Mouse (Mus musculus) neutrophil, adult 65 days (primary cell): Measurements from ENCODE around the gene Olfr1056. TPM values are rescaled to one million over a fixed set of nuclear protein-coding genes. Genes with fewer than 3 reads are reported as not detected.

Experiments used
- total RNA-seq: library from RNA; stranded (reverse); gene quantifications from 2 replicates; pipeline ENCODE4 v1.2.4, GENCODE M21; 2023

Olfr1056 gene
- not detected in 2 replicates for total RNA-seq

DNA sequence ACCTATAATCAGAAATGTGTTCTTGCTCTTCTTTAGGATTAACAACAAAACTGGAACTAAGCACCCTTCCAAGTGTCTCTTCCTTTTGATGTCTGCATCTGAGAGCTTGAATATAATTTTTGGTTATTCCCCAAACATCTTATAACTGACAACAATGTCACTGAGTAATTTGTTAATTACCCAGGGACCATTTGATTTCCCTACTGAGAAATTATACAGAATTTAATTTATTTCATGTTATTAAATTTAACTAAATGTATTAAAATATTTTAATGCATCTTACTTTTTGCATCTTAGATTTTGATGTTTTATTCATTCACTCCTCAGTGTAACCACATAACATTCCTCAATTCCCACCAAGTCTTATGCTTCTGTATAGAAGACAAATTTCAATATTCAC lies at the start of gene Olfr1056:
Gene Olfr1056 (minus strand): TSS at position 101 of the 400 bp plus-strand sequence.

DNA sequence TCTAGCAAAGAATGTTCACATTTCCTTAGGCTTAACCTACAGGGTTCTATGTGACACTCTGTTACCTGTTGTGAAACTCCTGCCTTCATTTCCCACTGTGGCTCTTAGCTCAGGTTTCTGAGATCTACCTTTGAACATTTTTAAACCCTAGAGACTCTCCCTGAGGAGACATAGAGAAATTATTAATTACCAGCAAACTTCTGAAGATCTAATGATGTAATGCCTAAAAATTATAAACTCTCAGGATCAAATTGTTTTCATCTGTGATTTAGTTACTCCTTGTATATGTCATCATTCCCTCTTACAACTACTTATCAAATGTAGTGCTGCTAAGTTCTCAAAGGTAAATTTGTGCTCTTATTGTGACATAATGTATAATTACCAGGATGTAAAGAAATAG lies 26.2 kb upstream of the Olfr1056 start, which contains the start of gene Olfr1058:
Gene Olfr1058 (minus strand): TSS at position 101 of the 400 bp plus-strand sequence.

DNA sequence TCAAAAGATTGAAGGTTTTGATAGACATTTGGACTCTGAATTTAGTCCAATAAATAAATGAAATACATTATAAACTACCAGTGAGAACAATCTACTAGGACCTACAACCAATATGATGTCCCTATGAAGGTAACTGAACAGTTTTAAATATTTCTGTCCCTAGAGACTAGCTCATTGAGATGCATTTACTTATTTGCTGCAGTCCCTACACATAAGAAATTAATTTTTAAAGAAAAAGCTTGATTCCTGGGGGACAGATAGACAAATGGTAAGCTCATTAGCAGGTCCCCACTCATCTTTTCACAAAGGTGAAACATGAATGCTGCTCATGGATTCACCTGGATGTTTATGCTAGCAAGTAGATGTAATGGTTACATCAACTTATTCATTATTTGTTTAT lies 16.0 kb upstream of the Olfr1056 start, which contains the start of gene Olfr1057:
Gene Olfr1057 (minus strand): TSS at position 101 of the 400 bp plus-strand sequence.

DNA sequence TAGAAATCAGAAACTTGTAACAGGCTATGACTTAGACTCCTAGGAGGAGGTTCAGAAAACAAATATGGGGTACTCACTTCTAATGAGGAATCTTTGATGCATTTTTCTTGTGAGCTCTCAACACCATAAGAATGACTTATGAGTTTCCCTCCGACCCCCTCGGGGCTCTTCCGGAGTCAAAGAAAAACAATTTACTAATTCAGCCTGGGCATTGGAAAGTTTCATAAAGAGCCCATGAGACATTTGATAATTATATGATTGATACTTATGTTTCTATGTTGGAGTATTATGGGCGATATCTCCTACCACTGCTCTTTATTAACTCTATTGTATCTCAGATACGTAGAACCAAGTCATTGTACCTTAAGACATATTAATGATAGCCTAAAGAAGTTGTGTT lies 12.1 kb downstream of the Olfr1056 start, which contains the start of gene Olfr1055:
Gene Olfr1055 (minus strand): TSS at position 101 of the 400 bp plus-strand sequence.

DNA sequence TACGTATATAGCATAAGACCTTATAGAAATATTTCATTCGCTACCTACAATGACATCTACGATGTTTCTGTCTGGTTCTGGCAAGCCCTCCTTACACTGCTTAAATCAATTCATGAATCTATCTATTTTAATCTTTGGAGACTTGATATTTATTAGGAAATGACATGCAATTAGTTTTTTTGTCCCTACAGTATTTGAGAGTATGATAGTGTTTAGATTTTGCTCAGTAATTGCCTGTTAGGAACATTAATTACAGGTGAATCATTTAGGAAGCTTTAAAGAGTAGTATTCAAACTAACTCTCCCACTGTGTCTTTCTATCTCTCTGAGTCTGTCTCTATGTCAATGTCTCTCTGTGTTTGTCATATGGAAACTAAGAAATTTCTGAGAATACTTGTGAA lies 26.9 kb downstream of the Olfr1056 start, which contains the start of gene Olfr1054:
Gene Olfr1054 (minus strand): TSS at position 101 of the 400 bp plus-strand sequence.

DNA sequence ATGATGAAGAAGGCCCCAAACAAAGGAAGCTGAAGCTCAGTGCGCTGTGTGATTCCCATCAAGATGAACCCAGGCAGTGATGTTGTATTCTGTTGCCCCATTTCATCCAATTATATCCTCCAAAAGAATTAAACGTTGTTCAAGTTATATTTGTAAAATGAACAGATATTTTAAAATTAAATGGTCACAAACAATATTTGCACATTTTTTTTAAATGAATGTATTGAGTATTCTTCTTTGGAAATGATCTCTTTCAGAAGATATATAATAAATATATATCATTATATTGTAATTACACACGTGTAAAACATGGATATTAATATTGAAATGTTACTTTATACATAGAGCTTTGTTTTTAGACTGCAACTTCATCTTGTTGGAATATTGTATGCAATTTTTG lies 47.1 kb downstream of the Olfr1056 start, which contains the start of gene Olfr1053:
Gene Olfr1053 (minus strand): TSS at position 101 of the 400 bp plus-strand sequence.

Other genes starting within 250 kb of the Olfr1056 start
- gene Olfr1039, start 226.5 kb downstream of the Olfr1056 start, total RNA-seq = not detected in 2 replicates
- gene Olfr1040, start 215.7 kb downstream of the Olfr1056 start, total RNA-seq = not detected in 2 replicates
- not detected in 2 replicates for gene Olfr1042, start 200.6 kb downstream of the Olfr1056 start, total RNA-seq
- gene Olfr1043, start 194.9 kb downstream of the Olfr1056 start, total RNA-seq = not detected in 2 replicates
- not detected in 2 replicates for gene Olfr1044, start 184.6 kb downstream of the Olfr1056 start, total RNA-seq
- gene Olfr52, start 176.8 kb downstream of the Olfr1056 start, total RNA-seq = not detected in 2 replicates
- not detected in 2 replicates for gene Olfr1045, start 159.5 kb downstream of the Olfr1056 start, total RNA-seq
- gene Olfr1046, start 143.2 kb downstream of the Olfr1056 start, total RNA-seq = not detected in 2 replicates
- not detected in 2 replicates for gene Olfr1047, start 131.1 kb downstream of the Olfr1056 start, total RNA-seq
- gene Olfr1048, start 122.2 kb downstream of the Olfr1056 start, total RNA-seq = not detected in 2 replicates
- gene Olfr1049, start 104.1 kb downstream of the Olfr1056 start, total RNA-seq = not detected in 2 replicates
- gene Olfr1051, start 83.4 kb downstream of the Olfr1056 start, total RNA-seq = not detected in 2 replicates
- not detected in 2 replicates for gene Olfr1052, start 70.0 kb downstream of the Olfr1056 start, total RNA-seq
- not detected in 2 replicates for gene Olfr1053, start 47.2 kb downstream of the Olfr1056 start, total RNA-seq
- not detected in 2 replicates for gene Olfr1054, start 27.0 kb downstream of the Olfr1056 start, total RNA-seq
- gene Olfr1055, start 12.2 kb downstream of the Olfr1056 start, total RNA-seq = not detected in 2 replicates
- not detected in 2 replicates for gene Olfr1057, start 15.9 kb upstream of the Olfr1056 start, total RNA-seq
- gene Olfr1058, start 26.1 kb upstream of the Olfr1056 start, total RNA-seq = not detected in 2 replicates
- not detected in 2 replicates for gene Olfr1061, start 51.6 kb upstream of the Olfr1056 start, total RNA-seq
- not detected in 2 replicates for gene Olfr1062, start 64.3 kb upstream of the Olfr1056 start, total RNA-seq
- gene Olfr1065, start 88.1 kb upstream of the Olfr1056 start, total RNA-seq = not detected in 2 replicates
- not detected in 2 replicates for gene Olfr1066, start 93.8 kb upstream of the Olfr1056 start, total RNA-seq
- not detected in 2 replicates for gene Olfr228, start 124.9 kb upstream of the Olfr1056 start, total RNA-seq
- not detected in 2 replicates for gene Olfr1076, start 146.0 kb upstream of the Olfr1056 start, total RNA-seq
- not detected in 2 replicates for gene Olfr1079, start 180.0 kb upstream of the Olfr1056 start, total RNA-seq
- not detected in 2 replicates for gene Olfr1080, start 195.8 kb upstream of the Olfr1056 start, total RNA-seq
- not detected in 2 replicates for gene Olfr1082, start 236.5 kb upstream of the Olfr1056 start, total RNA-seq